Mouse (Mus musculus) embryonic facial prominence, embryonic 10.5 days (tissue): ENCODE measurements around the gene Polr1e. TPM values are rescaled to one million over a fixed set of nuclear protein-coding genes. Genes with fewer than 3 reads are reported as not detected.
"Not testable (repeated sequence)": the region's sequence is repeated elsewhere in the genome, so short reads cannot be mapped to it uniquely, and the experiment has no call there.

Source experiments
- DNase-seq: peaks from one replicate; pipeline ENCODE4 v3.0.0-alpha.2; 2017; ENCODE audit warnings: low spot score
- H3K27ac ChIP-seq: fragments of 300-500 bp; sonication (generic); replicated peaks from 2 replicates; pipeline ENCODE4 v1.5.1; 2016; ENCODE audit warnings: mild to moderate bottlenecking
- H3K27me3 ChIP-seq: fragments of 300-500 bp; sonication (generic); replicated peaks from 2 replicates; pipeline ENCODE4 v1.6.1; 2016; ENCODE audit warnings: low read depth, mild to moderate bottlenecking; ENCODE audit not compliant: poor library complexity, severe bottlenecking
- H3K36me3 ChIP-seq: fragments of 300-500 bp; sonication (generic); replicated peaks from 2 replicates; pipeline ENCODE4 v1.6.1; 2016; ENCODE audit warnings: mild to moderate bottlenecking, moderate library complexity
- H3K4me1 ChIP-seq: fragments of 300-500 bp; sonication (generic); 2 replicates; pipeline ENCODE4 v1.6.1; 2016
- H3K4me3 ChIP-seq: fragments of 300-500 bp; sonication (generic); 2 replicates; pipeline ENCODE4 v1.5.1; 2016; ENCODE audit warnings: mild to moderate bottlenecking, moderate library complexity
- H3K9me3 ChIP-seq: fragments of 300-500 bp; sonication (generic); 2 replicates; pipeline ENCODE4 v1.6.1; 2016; ENCODE audit warnings: mild to moderate bottlenecking
- WGBS: fragments of 180-500 bp; shearing (Covaris S2); methylation state at CpG from one replicate; pipeline ENCODE4 v1.1.7; 2016; 5-methylcytosine and 5-hydroxymethylcytosine counted together
- polyA plus RNA-seq: library from polyadenylated mRNA; unstranded; fragments of >200 nt; fragmentation: Nextera tagmentation; extraction: Ambion mirVana; gene quantifications from 2 replicates; pipeline ENCODE4 v1.2.1, GENCODE M21; 2016

The Polr1e gene
- polyA plus RNA-seq, 1 experiment from 2014 or later: 59.8 TPM

DNA sequence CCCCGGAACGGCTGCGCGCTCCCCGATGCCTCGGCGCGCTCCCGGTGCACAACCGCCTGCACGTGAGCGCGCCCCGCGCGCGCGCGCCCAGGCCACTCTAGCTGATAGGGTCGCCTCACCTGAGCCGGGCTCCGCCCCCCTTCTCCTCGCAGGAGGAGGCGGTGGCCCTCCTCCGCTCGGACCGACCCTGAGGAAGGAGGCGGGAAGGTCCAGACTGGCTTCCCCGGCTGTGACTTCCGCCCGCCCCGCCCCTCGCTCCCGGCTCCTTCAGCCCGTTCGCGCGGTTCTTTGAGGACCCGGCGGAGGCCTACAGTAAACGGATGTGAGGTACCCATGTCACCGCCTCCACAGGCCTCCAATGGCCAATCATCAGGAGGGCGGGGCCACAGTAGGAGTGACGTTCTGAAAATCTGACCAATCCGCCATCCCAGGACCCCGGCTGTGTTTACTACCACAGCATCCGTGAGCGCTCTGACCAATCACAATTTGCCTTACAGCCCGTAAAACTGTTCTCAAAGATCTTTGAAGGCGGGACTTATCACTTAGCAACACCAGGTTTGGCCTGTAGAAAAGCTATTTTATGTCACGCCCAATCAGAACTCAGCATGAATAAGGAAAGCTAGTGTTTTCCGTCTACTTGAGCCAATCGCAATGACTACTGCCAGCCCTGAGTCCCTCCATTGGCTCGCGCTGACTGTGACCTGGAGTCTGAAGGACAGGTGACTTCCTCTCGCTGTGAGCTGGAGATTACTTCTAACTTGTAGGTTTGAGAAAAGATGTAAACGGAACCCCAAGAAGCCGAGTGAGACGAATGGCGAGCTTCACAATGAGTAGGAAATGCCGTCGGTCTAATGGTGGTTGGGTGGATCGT is 6.0 kb upstream of the Polr1e start, which contains the start of gene Zbtb5:
TSS of gene Zbtb5 (minus strand) at position 308 of the 871 bp plus-strand sequence.
- Histone ChIP-seq H3K4me3 (peak within 1 kb of the TSS; percentile 74), H3K27me3 (no peaks in the 10 kb centered on the region), H3K27ac (peak within 1 kb of the TSS; percentile 93), H3K4me1 (peaks cover 24% of the 10 kb centered on the region), H3K9me3 (no peaks in the 10 kb centered on the region), H3K36me3 (peaks cover 5% of the 10 kb centered on the region; the same call in 1 of the 2 replicates)
- WGBS: under 1% methylated on average over 63 of the region's 63 CpGs
- DNase-seq: peak; percentile 99

DNA sequence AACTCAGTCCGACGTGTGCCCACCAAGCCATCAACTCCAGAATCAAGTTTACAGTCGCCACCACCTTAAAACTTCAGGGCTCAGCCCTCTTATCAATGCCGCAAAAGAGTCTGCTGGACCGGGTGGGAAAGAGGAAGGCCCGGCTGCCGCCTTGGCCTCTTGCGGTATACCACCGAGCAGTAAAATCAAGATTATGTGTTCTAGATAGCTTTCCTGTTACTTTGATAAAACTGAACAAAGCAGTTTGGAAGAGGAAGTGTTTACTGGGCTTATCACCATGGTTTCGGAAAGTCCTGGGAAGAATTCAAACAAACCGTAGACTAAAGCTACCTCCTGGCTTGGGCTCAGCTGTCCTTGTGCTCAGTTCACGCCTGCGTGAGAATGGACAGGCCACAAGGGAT is 5.4 kb upstream of the Polr1e start:
- H3K36me3 ChIP-seq: no peaks in the 10 kb centered on the region
- WGBS: 2% methylated on average over 13 of the region's 13 CpGs

GRCm38 (mm10) chr4:45013537-45013936 is 4.8 kb upstream of the Polr1e start:
- H3K36me3 ChIP-seq: no peaks in the 10 kb centered on the region
- 6% methylated on average over 2 of the region's 2 CpGs for WGBS
- no peak for DNase-seq
- H3K27me3 ChIP-seq: no peaks in the 10 kb centered on the region
- H3K27ac ChIP-seq: peak overlapping the region; percentile 84; the same call in 1 of the 2 replicates
- peak overlapping the region; percentile 74 for H3K4me3 ChIP-seq
- peaks cover 28% of the 10 kb centered on the region for H3K4me1 ChIP-seq
- H3K9me3 ChIP-seq: no peaks in the 10 kb centered on the region

More for the DNA sequence above, 5.4 kb upstream of the Polr1e start:
- Histone ChIP-seq H3K9me3 (no peaks in the 10 kb centered on the region), H3K27ac (peak overlapping the region; percentile 84), H3K4me3 (peak overlapping the region; percentile 74), H3K4me1 (peaks cover 26% of the 10 kb centered on the region), H3K27me3 (no peaks in the 10 kb centered on the region)
- no peak for DNase-seq

- Histone ChIP-seq H3K4me3 (no peak overlapping the region), H3K36me3 (no peaks in the 10 kb centered on the region), H3K9me3 (no peaks in the 10 kb centered on the region), H3K27ac (no peak overlapping the region), H3K27me3 (no peaks in the 10 kb centered on the region), H3K4me1 (peaks cover 36% of the 10 kb centered on the region)
- 16% methylated on average over 3 of the region's 3 CpGs for WGBS
- peak; percentile 40 for DNase-seq
Measured at GRCm38 (mm10) chr4:45015615-45016014, 2.8 kb upstream of the Polr1e start.

DNA sequence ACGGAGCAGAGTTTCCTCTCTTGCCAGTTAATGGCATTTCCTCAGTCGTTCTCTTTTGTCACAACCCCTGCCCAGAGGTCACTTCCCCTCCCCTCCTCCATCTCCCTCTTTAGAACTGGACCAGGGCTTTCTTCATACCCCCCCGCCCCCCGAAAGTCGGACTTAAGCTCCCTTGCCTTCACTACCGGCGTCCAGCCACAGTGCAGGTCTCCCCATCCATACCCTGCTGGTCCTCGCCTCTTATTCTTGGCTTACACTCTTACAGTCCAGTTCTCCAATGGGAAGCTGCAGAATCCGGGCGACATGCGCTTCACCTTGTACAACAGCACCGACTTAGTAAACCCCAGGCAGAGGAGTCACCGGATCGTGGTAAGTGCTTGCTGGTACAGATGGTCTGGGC is 626 bp downstream of the Polr1e start:
- H3K27me3 ChIP-seq: no peaks in the 10 kb centered on the region
- 2% methylated on average over 14 of the region's 14 CpGs for WGBS
- H3K9me3 ChIP-seq: no peaks in the 10 kb centered on the region
- peaks cover 23% of the 10 kb centered on the region for H3K36me3 ChIP-seq
- H3K4me3 ChIP-seq: peak overlapping the region; percentile 86
- DNase-seq: peak; percentile 21
- peak overlapping the region; percentile 81 for H3K27ac ChIP-seq
- peaks cover 23% of the 10 kb centered on the region for H3K4me1 ChIP-seq

DNA sequence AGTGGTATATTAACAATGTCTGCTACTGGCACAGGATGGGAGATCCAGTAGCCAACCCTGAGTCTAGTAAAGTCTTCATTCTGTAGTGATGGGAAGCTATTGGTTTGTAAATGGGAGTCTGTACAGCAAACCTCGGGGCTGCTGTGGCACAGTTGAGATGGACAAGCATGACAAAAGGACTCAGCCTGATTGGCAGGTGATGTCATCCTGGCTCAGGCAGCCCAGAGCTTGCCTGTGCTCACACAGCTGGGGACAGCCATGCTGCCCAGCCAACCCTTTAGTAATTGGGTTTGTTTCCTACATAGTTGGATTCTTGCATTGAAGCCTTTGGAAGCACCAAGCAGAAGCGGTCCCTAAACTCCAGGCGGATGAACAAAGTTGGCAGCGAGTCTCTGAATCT is 8.1 kb downstream of the Polr1e start:
- H3K27ac ChIP-seq: no peak overlapping the region
- no peak overlapping the region for H3K4me3 ChIP-seq
- H3K9me3 ChIP-seq: no peaks in the 10 kb centered on the region
- 91% methylated on average over 4 of the region's 4 CpGs for WGBS
- no peaks in the 10 kb centered on the region for H3K4me1 ChIP-seq
- no peaks in the 10 kb centered on the region for H3K27me3 ChIP-seq
- DNase-seq: no peak
- peaks cover 91% of the 10 kb centered on the region for H3K36me3 ChIP-seq

DNA sequence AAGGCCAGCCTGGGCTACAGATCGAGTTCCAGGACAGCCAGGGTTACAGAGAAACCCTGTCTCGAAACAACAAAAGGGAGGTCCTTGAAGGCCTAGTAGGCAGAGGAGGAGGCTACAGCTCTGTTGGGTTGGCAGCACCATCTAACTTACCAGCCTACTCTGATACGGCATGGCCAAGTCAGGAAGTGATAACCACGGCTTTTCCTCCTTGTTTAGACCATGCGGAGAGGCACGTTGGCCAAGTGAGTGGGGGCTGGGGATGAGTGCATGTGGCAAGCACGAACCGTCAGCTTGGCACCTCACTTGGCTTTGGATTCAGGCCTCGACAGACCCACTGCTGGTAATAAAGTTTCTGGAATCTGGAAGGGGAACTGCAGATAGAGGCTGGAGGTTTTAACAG is 14.2 kb downstream of the Polr1e start:
- Histone ChIP-seq H3K4me3 (no peak overlapping the region), H3K27ac (no peak overlapping the region), H3K9me3 (no peaks in the 10 kb centered on the region), H3K27me3 (no peaks in the 10 kb centered on the region), H3K4me1 (no peaks in the 10 kb centered on the region), H3K36me3 (peaks cover 96% of the 10 kb centered on the region)
- no peak for DNase-seq
- WGBS: 92% methylated on average over 9 of the region's 9 CpGs

- Histone ChIP-seq H3K4me3 (no peak overlapping the region), H3K27me3 (no peaks in the 10 kb centered on the region), H3K4me1 (no peaks in the 10 kb centered on the region), H3K36me3 (peaks cover 83% of the 10 kb centered on the region), H3K9me3 (no peaks in the 10 kb centered on the region), H3K27ac (no peak overlapping the region)
- no peak for DNase-seq
- whole genome bisulfite sequencing: 82% methylated on average over 16 of the region's 16 CpGs
Measured at GRCm38 (mm10) chr4:45034693-45035628, 16.6 kb downstream of the Polr1e start.

DNA sequence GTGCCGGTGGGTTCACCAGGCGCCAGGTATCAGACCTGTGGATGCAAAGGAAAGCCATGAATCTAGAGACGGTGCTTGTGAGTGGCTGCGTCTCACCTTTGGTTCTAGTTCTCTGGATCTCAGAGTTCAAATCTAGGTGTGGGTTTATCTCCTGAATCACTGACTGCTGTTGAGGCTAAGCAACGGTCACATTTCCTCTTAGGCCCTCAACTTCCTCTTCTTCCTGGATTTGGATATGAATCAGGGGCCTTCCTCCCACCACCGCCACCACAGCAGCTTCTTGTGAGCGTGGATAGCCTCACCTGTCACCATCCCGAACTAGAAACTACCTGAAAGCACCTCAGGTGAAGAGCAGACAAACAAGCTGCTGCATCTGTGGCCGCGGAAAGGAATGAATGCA is 17.7 kb downstream of the Polr1e start:
- H3K27me3 ChIP-seq: no peaks in the 10 kb centered on the region
- no peaks in the 10 kb centered on the region for H3K4me1 ChIP-seq
- no peak overlapping the region for H3K4me3 ChIP-seq
- H3K36me3 ChIP-seq: peaks cover 83% of the 10 kb centered on the region
- 94% methylated on average over 10 of the region's 10 CpGs for whole genome bisulfite sequencing
- DNase-seq: no peak
- H3K9me3 ChIP-seq: no peaks in the 10 kb centered on the region
- no peak overlapping the region for H3K27ac ChIP-seq

- H3K27ac ChIP-seq: no peak overlapping the region
- no peaks in the 10 kb centered on the region for H3K9me3 ChIP-seq
- peaks cover 83% of the 10 kb centered on the region for H3K36me3 ChIP-seq
- WGBS: 91% methylated on average over 5 of the region's 5 CpGs
- H3K4me1 ChIP-seq: no peaks in the 10 kb centered on the region
- H3K27me3 ChIP-seq: no peaks in the 10 kb centered on the region
- H3K4me3 ChIP-seq: no peak overlapping the region
- DNase-seq: no peak
Measured at GRCm38 (mm10) chr4:45036571-45036970, 18.2 kb downstream of the Polr1e start.

DNA sequence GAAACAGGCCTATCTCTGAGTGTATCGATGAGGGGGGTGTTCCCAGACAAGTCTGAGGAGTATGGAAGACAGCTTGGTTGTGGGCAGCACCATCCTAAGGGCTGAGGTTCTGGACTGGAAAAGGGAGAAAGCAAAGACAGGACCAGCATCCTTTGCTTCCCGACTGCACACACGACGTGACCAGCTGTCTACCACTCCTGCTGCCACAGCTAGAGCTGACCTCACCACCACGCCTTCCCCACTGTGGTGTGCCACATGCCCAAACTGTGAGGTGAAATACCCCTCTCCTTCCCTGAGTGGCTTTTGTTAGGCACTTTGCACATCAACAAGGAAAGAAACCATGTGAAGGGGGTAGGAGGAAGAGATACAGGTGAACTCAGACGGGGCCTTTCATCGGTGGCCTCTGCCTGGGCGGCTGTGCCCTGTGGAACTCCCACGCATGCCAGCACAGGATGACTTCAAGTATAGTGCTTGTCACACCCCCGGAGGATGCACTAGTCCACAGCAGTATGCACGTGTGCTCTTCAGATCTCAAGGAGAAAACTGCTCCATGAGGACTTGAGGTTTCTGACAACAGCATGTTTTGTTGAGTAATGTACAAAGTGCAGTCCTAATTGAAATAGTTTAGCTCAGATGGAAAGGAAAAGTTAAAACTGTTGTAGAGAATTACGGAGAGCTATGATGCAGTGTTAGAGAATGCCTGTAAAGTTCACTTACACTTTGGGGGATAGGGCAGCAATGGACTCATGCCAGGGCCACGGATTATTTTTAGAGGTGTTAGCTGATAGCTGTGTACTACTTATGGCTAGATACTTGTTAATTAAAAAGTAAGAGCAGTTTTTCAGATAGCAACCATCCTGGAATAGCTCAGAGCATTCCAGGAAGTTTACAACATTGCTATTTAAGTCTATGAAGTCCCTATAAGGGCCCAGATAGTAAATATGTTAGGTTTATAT is 19.4 kb downstream of the Polr1e start:
- DNase-seq: no peak
- Histone ChIP-seq H3K36me3 (peaks cover 81% of the 10 kb centered on the region), H3K9me3 (no peaks in the 10 kb centered on the region), H3K27ac (no peak overlapping the region), H3K27me3 (no peaks in the 10 kb centered on the region), H3K4me1 (no peaks in the 10 kb centered on the region), H3K4me3 (no peak overlapping the region)
- 89% methylated on average over 13 of the region's 13 CpGs for WGBS

DNA sequence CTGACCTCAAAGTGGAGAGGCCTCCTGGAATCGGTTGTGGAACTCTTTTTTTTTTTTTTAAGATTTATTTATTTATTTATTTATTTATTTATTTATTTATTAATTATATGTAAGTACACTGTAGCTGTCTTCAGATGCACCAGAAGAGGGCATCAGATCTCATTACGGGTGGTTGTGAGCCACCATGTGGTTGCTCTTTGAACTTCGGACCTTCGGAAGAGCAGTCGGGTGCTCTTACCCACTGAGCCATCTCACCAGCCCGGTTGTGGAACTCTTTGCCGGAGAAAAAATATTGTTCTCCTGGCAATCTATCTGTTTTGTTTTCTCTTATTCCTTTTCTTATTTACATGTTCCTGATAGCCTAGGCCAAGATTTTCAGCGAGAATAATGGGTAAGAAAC is 20.5 kb downstream of the Polr1e start:
- 63% methylated on average over 8 of the region's 8 CpGs for WGBS
- not testable (repeated sequence) for H3K4me1 ChIP-seq, DNase-seq, H3K9me3 ChIP-seq, H3K27ac ChIP-seq, H3K27me3 ChIP-seq, H3K4me3 ChIP-seq
- H3K36me3 ChIP-seq: peaks cover 81% of the 10 kb centered on the region
